ENCODE assay signal across 12 mouse cellular contexts in genomic region chr6:116697413-116697812, GRCm38 (mm10). TPM values are rescaled to one million over a fixed set of nuclear protein-coding genes. Genes with fewer than 3 reads are reported as not detected.
DNase-seq lines count a peak whose midpoint lies in the region; ATAC-seq and TF ChIP-seq lines count a peak whose summit lies in the region.
"Had no signal": no experiment of that assay in that cellular context is flagged by ENCODE, and none has a peak within 500 bp of the region (broad histone marks: within the 10 kb centered on the region; RNA-seq: fewer than 3 reads in every experiment).

No protein-coding gene starts in this region.

- no peak overlapping the region for H3K9ac ChIP-seq in liver, embryonic 14.5 days (replicated peaks)
- H3K9ac ChIP-seq in liver, embryonic 11.5 days (ENCODE audit: low read depth, low read length) = no peak overlapping the region
- no peak overlapping the region for H3K9ac ChIP-seq in kidney, embryonic 16.5 days (replicated peaks; ENCODE audit: low read length)
- H3K9ac ChIP-seq: forebrain, embryonic 13.5 days had no signal

- H3K27ac ChIP-seq in liver, embryonic 14.5 days = no peak overlapping the region
- H3K27ac ChIP-seq in liver, embryonic 11.5 days (ENCODE audit: low read depth, low read length) = no peak overlapping the region
- no peak overlapping the region for H3K27ac ChIP-seq in kidney, embryonic 16.5 days (ENCODE audit: low read length)
- H3K27ac ChIP-seq: forebrain, embryonic 13.5 days; macrophage had no signal

- no peak for ATAC-seq in liver, embryonic 14.5 days (ENCODE audit: insufficient read depth)
- no peak for ATAC-seq in liver, embryonic 11.5 days (replicated peaks; ENCODE audit: low FRiP score)
- no peak for ATAC-seq in kidney, embryonic 16.5 days (ENCODE audit: low FRiP score, low TSS enrichment)
- ATAC-seq: forebrain, embryonic 13.5 days had no signal

- TF ChIP-seq EP300 in liver, embryonic 14.5 days (IDR thresholded peaks at IDR 0.05; ENCODE audit: low read depth) = no peak

- no peak overlapping the region for H3K4me3 ChIP-seq in liver, embryonic 14.5 days (ENCODE audit: insufficient read depth in 1 of 2, low read depth in 2 of 2, low read length in 2 of 2)
- H3K4me3 ChIP-seq in liver, embryonic 11.5 days (ENCODE audit: low read depth, low read length) = no peak overlapping the region
- H3K4me3 ChIP-seq in kidney, embryonic 16.5 days (ENCODE audit: low read length) = no peak overlapping the region
- H3K4me3 ChIP-seq: forebrain, embryonic 13.5 days had no signal

- TF ChIP-seq CTCF in liver, embryonic 14.5 days (IDR thresholded peaks at IDR 0.05; ENCODE audit: low read depth) = peak; percentile 57

- WGBS in liver, embryonic 14.5 days (ENCODE audit: insufficient replicate concordance) = 31% methylated on average over 2 of the region's 2 CpGs
- WGBS in liver, embryonic 11.5 days = 43% methylated on average over 2 of the region's 2 CpGs
- 68% methylated on average over 2 of the region's 2 CpGs for WGBS in kidney, embryonic 16.5 days

- H3K9me3 ChIP-seq in liver, embryonic 14.5 days (ENCODE audit: control insufficient read depth, low read length) = no peaks in the 10 kb centered on the region
- H3K9me3 ChIP-seq in liver, embryonic 11.5 days (ENCODE audit: control insufficient read depth, low read length) = no peaks in the 10 kb centered on the region
- no peaks in the 10 kb centered on the region for H3K9me3 ChIP-seq in kidney, embryonic 16.5 days (ENCODE audit: low read length)
- H3K9me3 ChIP-seq: forebrain, embryonic 13.5 days had no signal

- DNase-seq in cerebellum, postnatal 10 days = peak; percentile 48 to 60
- no peak for DNase-seq in cerebellum, adult 18-20 months
- peak in 1 of 3 experiments; percentile 43 for DNase-seq in liver, embryonic 14.5 days (ENCODE audit: low read depth in 3 of 3, low spot score in 3 of 3)
- DNase-seq in liver, embryonic 11.5 days (ENCODE audit: low spot score) = no peak
- peak; percentile 77 for DNase-seq in ZHBTc4 (ENCODE audit: low read depth, low spot score)
- DNase-seq in mesoderm, embryonic 11.5 days (ENCODE audit: low read depth, low spot score) = peak; percentile 74
- DNase-seq in cerebellum, postnatal 36 days = no peak
- DNase-seq: heart, postnatal 14 days; thymus, postnatal 36 days had no signal

- H3K36me3 ChIP-seq in liver, embryonic 14.5 days (replicated peaks; ENCODE audit: control insufficient read depth, insufficient read depth, low read depth) = no peaks in the 10 kb centered on the region
- H3K36me3 ChIP-seq in liver, embryonic 11.5 days (ENCODE audit: control insufficient read depth, insufficient read depth, low read length) = no peaks in the 10 kb centered on the region
- H3K36me3 ChIP-seq in kidney, embryonic 16.5 days (ENCODE audit: insufficient read depth, low read length) = no peaks in the 10 kb centered on the region

- H3K4me2 ChIP-seq in liver, embryonic 14.5 days (ENCODE audit: low read depth) = no peak overlapping the region
- H3K4me2 ChIP-seq in liver, embryonic 11.5 days = no peak overlapping the region
- H3K4me2 ChIP-seq in kidney, embryonic 16.5 days (replicated peaks; ENCODE audit: low read depth, low read length) = no peak overlapping the region
- H3K4me2 ChIP-seq: forebrain, embryonic 13.5 days had no signal

- H3K4me1 ChIP-seq in liver, embryonic 14.5 days (replicated peaks; ENCODE audit: control insufficient read depth in 2 of 2, insufficient read depth in 2 of 2, low read length in 1 of 2) = no peaks in the 10 kb centered on the region
- no peaks in the 10 kb centered on the region for H3K4me1 ChIP-seq in liver, embryonic 11.5 days (replicated peaks; ENCODE audit: control insufficient read depth, insufficient read depth, low read length)
- no peaks in the 10 kb centered on the region; the same call in 1 of the 2 replicates for H3K4me1 ChIP-seq in kidney, embryonic 16.5 days (ENCODE audit: insufficient read depth, low read length)
- H3K4me1 ChIP-seq: forebrain, embryonic 13.5 days had no signal

- H3K27me3 ChIP-seq in liver, embryonic 14.5 days (ENCODE audit: control insufficient read depth, insufficient read depth, low read length) = no peaks in the 10 kb centered on the region
- H3K27me3 ChIP-seq in liver, embryonic 11.5 days (replicated peaks; ENCODE audit: control insufficient read depth, insufficient read depth, low read length) = no peaks in the 10 kb centered on the region
- H3K27me3 ChIP-seq in kidney, embryonic 16.5 days (ENCODE audit: insufficient read depth, low read length) = no peaks in the 10 kb centered on the region
- H3K27me3 ChIP-seq: forebrain, embryonic 13.5 days had no signal

RNA-seq across cellular contexts. Expression of gene Tmem72, which starts 19.3 kb away (rescaled TPM):
- under 0.01 and 0.01 TPM in 2 replicates for polyA plus RNA-seq in liver, embryonic 14.5 days (2012; rRNA removed)
- polyA plus RNA-seq in liver, embryonic 14.5 days (2014; fragmentation: Nextera tagmentation; extraction: Ambion mirVana) = under 0.01 TPM in 1 of 2 replicates, not detected in the other
- polyA plus RNA-seq in liver, embryonic 11.5 days (2014; fragmentation: Nextera tagmentation; extraction: Ambion mirVana) = 0.01 and 0.03 TPM in 2 replicates
- polyA plus RNA-seq in kidney, embryonic 16.5 days (2015; fragmentation: Nextera tagmentation; extraction: Ambion mirVana) = 11.8 and 12.4 TPM in 2 replicates

RNA-seq across cellular contexts. Expression of gene Rassf4, which starts 23.7 kb away (rescaled TPM):
- 1.5 and 1.9 TPM in 2 replicates for polyA plus RNA-seq in liver, embryonic 14.5 days (2012; rRNA removed)
- polyA plus RNA-seq in liver, embryonic 14.5 days (2014; fragmentation: Nextera tagmentation; extraction: Ambion mirVana) = 5.7 and 6.7 TPM in 2 replicates
- polyA plus RNA-seq in liver, embryonic 11.5 days (2014; fragmentation: Nextera tagmentation; extraction: Ambion mirVana) = 4.8 and 4.9 TPM in 2 replicates
- polyA plus RNA-seq in kidney, embryonic 16.5 days (2015; fragmentation: Nextera tagmentation; extraction: Ambion mirVana) = 6.1 and 6.3 TPM in 2 replicates

RNA-seq across cellular contexts. Expression of gene Depp1, which starts 47.0 kb away (rescaled TPM):
- polyA plus RNA-seq in liver, embryonic 14.5 days (2012; rRNA removed) = 3.3 and 14.3 TPM in 2 replicates
- polyA plus RNA-seq in liver, embryonic 14.5 days (2014; fragmentation: Nextera tagmentation; extraction: Ambion mirVana) = 6.3 and 9.4 TPM in 2 replicates
- polyA plus RNA-seq in liver, embryonic 11.5 days (2014; fragmentation: Nextera tagmentation; extraction: Ambion mirVana) = 5.3 and 6.1 TPM in 2 replicates
- polyA plus RNA-seq in kidney, embryonic 16.5 days (2015; fragmentation: Nextera tagmentation; extraction: Ambion mirVana) = 33.1 and 38.5 TPM in 2 replicates

Comparison
In these comparisons a context has a peak if more than half of its experiments do, and no peak if none do; other contexts are left out.
1. DNase-seq: peak in cerebellum, postnatal 10 days (2 of 2), ZHBTc4 (single experiment) and mesoderm, embryonic 11.5 days (single experiment); none in cerebellum, adult 18-20 months (0 of 2), liver, embryonic 11.5 days (single experiment) and cerebellum, postnatal 36 days (0 of 2).
2. RNA of gene Tmem72, which starts 19.3 kb away (polyA plus RNA-seq): 11.8 to 12.4 TPM in kidney, embryonic 16.5 days; 0.01 to 0.03 TPM in liver, embryonic 11.5 days and under 0.01 to 0.01 TPM in liver, embryonic 14.5 days; every median in the first group is over 10 times any median in the second.